Mouse (Mus musculus) stomach, postnatal 0 days (tissue): ENCODE data around the gene Tomm22.

Source experiments
- CTCF ChIP-seq: IDR thresholded peaks from 2 replicates; pipeline ENCODE4 v1.5.1; 2016; ENCODE audit warnings: antibody characterized with exemption, low read depth, mild to moderate bottlenecking, moderate library complexity
- EP300 ChIP-seq: optimal IDR thresholded peaks from 2 replicates; pipeline ENCODE3; 2016; ENCODE audit warnings: antibody characterized with exemption

- no peak for TF ChIP-seq CTCF
- TF ChIP-seq EP300 = no peak
Measured at GRCm38 (mm10) chr15:79641135-79641817, 29.4 kb upstream of the Tomm22 start.
